Mouse (Mus musculus): Measurements from ENCODE around the gene Igsf9.

Igsf9 gene

DNA sequence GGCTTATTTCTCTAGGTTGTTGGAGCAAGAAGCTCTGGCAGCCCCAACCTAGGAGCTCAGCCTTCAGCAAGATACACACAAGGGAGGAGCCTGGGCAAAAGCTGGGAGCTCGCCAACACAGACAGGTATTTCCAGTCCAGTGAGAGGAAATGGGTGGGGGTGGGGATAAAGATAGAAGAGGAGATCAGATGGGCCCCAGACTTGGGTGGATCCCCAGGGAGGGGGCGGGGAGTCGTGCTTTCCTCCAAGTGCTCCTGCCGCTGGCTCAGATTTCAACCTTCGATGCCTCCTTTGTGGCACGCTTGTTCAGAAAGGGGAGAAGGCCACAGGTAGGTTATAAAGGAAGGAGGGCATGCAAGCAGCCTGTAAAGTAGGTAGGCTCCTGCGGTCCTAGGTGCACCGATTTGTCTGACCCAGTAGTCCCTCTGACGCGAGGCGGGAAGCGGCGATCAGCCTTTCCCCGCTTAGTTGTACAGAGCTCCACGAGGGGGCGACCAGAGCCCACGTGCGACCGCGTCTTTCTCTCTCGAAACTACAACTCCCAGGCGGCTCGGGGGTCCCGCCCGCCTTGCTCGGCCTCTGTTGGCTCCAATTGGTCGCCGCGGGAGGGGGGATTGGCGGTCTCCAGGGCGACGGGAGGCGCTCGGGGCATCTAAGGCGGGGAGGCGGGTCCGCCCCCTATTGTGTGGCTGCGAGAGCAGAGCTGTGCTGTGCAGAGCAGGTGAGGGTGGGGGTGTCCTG is at the start of gene Igsf9:
Igsf9 (plus strand) TSS at position 249 of the 741 bp plus-strand sequence.
- DNase-seq, result peak; percentile 75 to 77

GRCm38 (mm10) chr1:172431836-172432586 is 49.6 kb upstream of the Igsf9 start:
- no peak for DNase-seq

DNA sequence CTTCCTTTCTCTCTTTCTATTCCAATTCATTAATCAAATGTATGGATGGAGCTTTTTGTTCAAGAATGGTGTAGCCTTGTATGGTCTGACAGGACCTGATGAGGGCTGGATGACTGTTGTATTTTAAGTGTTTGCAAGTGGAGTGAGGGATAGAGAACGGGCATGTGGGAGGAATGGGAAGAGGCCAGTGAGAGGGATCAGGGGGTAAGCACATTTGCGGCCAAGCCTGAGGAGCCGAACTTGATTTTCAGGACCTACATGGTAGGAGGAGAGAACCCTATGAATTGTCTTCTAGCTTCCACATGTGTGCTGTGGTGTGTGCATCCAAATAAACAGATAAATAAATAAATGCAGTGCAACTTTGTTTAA is 49.0 kb upstream of the Igsf9 start:
- no peak for DNase-seq

- no peak for DNase-seq
Measured at GRCm38 (mm10) chr1:172433012-172433850, 48.4 kb upstream of the Igsf9 start.

DNA sequence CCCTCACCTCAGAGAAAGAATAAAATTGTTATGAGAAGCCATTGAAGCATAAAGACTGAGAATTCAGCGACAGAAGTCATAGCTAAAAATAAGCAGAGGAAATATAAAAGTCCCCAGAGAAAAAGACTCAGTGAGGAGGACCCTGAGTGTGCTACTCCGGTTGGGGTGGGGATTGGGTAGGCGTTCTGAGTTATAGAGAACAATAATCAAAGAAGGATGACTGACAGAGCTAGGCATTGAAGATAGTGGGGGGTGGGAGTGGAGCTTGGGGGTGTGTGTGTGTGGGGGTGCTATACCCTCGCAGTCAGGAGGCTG is 47.8 kb upstream of the Igsf9 start:
- DNase-seq, result no peak

- DNase-seq, result no peak
Measured at GRCm38 (mm10) chr1:172436785-172437184, 44.8 kb upstream of the Igsf9 start.

GRCm38 (mm10) chr1:172438621-172439020 is 43.0 kb upstream of the Igsf9 start:
- no peak for DNase-seq

DNA sequence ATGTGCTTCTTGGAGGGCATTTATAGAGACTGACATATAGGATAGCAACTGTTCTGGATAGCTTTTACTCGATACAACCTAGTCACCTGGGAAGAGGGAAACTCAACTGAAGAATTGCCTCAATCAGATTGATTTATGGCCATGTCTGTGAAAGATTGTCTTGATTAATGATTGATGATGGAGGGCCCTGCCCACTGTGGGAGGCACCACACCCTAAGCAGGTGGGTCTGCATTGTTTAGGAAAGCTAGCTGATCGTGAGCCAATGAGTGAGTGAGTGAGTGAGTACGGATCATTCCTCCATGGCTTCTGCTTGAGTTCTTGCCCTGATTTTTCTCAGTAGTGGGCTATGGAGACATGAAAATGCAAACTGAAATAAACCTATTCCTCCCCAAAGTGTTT is 41.1 kb upstream of the Igsf9 start:
- no peak for DNase-seq

- DNase-seq, result no peak
Measured at GRCm38 (mm10) chr1:172441935-172442445, 39.6 kb upstream of the Igsf9 start.

- no peak for DNase-seq
Measured at GRCm38 (mm10) chr1:172450226-172450625, 31.4 kb upstream of the Igsf9 start.

- DNase-seq, result no peak
Measured at GRCm38 (mm10) chr1:172450848-172451470, 30.6 kb upstream of the Igsf9 start.

- no peak for DNase-seq
Measured at GRCm38 (mm10) chr1:172452911-172453310, 28.7 kb upstream of the Igsf9 start.

GRCm38 (mm10) chr1:172453810-172454209 is 27.8 kb upstream of the Igsf9 start:
- DNase-seq, result no peak

DNA sequence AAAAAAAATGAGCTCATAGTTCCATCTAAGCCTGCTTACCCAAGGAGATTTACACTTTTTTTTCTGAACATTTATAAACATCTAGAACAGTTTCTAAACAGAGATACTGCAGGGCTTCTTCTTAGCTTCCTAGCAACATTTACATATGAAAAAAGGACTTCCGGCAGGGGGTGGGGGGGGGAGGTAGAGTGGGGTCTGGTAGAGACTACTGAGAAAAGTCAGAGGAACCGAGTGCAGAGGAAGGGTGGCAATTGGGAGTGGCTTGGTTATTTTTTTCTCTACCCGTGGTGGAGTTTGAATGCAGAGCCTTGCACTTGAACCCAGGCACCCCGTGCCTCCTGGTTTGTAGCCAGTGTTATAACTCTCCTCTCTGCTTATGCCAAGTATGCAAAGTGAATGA is 26.2 kb upstream of the Igsf9 start:
- DNase-seq, result no peak

DNA sequence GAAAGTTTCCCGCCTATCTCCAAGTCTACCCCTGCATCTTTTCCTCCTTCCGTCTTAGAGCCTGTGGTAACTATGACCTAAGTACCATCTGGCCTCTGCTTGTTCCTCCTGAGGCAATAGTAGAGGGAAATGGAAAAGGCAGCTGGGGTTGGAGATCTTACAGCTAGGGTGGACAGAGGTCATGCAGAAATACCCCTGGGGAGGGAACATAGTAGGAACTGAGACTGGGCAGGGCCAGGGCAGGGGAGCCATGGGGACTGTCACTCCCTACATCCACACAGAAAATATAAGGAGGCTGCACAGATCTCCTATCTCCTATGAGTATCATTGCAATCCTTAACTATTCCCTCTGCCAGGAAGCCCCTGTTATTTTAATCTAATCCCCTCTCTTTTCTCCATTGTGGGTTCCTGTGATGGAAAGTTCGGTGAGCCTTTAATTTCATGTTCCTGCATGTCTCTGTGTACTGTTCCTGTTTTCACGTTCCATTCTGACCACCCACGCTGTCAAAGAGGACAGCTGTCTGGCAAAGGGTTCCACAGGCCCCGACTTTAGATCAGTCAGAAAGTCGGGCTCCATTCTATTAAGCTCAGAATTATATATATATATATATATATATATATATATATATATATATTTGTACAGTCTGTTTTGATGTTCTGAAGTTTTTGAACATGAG is 25.4 kb upstream of the Igsf9 start:
- DNase-seq, result no peak

DNA sequence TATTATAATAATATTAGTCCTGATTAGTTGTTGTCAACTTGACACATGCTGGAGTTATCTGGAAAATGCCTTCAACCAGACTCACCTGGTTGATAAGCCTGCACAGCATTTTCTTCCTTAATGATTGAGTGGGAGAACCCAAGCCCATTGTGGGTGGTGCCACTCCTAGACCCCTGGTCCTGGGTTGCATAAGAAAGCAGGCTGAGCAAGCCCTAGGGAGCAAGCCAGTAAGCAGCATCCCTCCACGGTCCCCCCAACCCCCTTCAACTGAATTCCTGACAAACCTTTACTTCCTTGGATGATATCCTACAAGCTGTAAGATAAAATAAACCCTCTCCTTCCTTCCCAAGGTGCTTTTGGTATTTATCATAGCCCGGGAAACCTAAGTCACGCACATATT is 24.4 kb upstream of the Igsf9 start:
- DNase-seq, result no peak

DNA sequence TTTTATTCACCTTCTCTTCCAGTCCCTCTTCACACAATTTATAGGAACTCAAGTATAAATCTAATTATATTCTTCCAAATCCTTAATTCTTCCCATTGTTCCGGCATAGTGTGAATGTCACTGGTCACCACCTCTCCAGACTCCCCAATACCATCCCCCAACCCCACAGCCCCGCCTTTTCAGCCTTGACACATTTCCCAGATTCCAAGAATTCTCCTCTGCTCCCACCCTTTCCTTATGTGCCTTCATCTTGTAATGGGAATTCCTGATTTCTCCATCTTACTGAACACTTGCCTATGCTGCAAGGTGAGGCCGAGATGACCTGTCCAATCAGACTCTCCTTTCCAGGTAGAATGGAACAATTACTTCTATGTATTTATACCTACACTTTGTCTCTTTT is 23.5 kb upstream of the Igsf9 start:
- no peak for DNase-seq

DNA sequence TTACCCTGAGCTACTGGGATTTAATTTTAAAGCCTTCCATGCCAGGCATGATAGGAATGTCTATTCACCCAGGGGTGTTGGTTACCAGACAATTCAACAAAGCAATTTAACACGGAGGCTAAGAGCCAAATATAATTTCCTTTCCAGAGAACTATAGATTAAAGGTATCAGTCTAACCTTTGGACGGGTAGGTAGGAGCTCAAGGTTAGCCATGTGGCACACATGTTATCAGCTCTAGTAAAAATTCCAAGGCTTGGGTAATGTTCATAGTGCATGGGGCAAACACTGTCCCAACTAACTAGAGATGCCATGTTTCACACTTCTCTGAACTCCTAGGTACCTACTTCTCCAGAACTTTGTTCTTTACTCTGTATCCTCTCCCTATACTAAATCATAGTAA is 20.0 kb upstream of the Igsf9 start:
- no peak for DNase-seq

DNA sequence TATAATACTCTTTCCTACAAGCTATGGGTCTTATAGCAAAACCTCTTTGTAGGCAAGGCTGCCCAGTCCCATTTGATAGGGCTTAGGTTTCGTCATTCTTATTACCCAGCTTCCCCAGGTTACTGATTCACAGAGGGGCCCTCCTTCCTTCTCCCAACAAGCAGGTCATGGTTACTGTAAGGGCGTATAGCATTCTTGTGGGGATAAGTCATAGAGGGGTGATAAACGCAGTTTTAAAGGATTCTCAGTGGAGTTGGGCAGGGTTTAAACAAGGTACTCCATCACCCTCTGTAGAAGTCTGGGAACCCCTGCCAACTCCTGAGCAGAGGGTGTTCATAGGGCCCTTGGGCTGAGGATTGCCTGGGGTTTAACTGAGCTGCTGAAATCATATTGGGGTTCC is 19.1 kb upstream of the Igsf9 start:
- no peak for DNase-seq

DNA sequence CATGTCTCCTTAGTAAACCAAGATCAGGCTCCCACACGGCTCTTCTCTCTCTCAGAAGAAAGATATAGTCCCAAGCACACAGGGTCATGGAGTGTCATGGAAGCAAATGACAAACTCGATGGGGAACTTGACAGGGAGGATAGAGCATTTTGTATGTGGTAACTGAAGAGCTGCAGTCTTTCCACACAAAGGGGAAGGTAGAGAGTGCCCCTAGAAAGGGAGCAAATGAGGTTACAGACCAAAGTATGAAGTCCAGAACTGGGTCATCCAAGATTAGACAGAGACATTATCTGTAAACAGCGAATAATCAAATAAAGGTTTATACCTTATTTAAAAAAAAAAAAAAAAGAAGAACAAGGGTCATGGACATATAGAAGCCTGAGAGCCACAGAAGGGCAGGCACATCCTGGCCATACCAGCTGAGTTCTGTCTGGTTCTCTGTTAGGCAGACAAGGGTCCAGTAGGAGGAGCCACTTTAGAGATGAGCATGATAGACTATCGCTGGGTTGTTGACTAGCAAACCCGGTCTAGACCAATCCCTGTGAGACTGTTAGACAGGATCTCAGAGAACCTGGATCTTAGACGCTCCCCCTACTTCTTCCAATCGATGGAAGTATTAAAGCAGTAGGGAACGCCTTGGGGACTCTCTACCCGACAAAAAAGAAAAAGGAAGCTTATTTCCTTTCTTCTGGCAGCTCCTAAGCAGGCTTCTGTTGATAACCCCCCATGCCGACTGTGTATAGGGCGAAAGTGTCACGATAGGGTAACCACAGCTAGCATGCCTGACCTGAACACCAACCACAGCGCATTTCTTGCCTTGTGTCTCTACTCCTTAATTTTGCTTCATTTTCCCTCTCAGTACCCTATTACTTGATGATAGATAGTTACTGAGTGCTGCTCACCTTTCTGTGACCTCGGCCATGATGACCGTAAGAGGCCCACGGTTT is 17.9 kb upstream of the Igsf9 start:
- no peak for DNase-seq

DNA sequence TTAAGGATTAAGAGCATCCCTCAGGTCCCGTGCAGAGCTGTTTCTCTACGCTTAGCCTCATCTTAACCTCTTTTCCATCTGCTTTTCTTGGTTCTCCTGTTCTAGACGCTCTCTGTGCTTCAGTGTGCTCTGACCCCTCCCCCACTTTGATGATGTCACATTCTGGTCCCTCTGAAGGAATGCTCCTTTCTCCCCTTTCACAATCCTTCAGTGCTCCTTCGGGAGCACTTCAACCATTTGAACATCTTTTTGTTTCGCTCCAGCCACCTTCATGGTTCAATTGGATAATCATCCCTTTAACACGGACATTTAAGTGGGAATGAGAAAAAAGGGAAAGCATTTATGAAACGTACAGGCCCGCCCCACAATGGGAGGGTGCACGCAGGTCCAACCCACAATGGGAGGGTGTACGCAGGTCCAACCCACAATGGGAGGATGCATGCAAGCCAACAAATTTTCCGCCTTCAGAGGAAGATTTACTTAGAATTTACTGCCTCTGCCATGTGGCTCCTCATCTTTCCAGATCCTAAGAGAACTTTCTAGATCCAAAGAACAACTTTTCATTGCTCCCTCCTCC is 13.2 kb upstream of the Igsf9 start:
- no peak for DNase-seq
